Mouse (Mus musculus) midbrain, embryonic 12.5 days (tissue): ENCODE data around the gene Gm3252. TPM values are rescaled to one million over a fixed set of nuclear protein-coding genes. Genes with fewer than 3 reads are reported as not detected.
A peak's percentile ranks its signal among the peaks of the same experiment; 100 is the strongest.
"Not testable (repeated sequence)": the region's sequence is repeated elsewhere in the genome, so short reads cannot be mapped to it uniquely, and the experiment has no call there.

Source experiments
- ATAC-seq: fragments of 200-750 bp; cut with Nextera tagmentation; 2 replicates; pipeline ENCODE4 v1.8.0; 2017; ENCODE audit warnings: low read depth, moderate TSS enrichment, moderate library complexity; ENCODE audit not compliant: low FRiP score
- H3K27ac ChIP-seq: fragments of 300-500 bp; sonication (generic); replicated peaks from 2 replicates; pipeline ENCODE4 v1.5.1; 2016; ENCODE audit warnings: mild to moderate bottlenecking
- H3K27me3 ChIP-seq: fragments of 300-500 bp; sonication (generic); 2 replicates; pipeline ENCODE4 v1.6.1; 2016; ENCODE audit warnings: mild to moderate bottlenecking
- H3K36me3 ChIP-seq: fragments of 300-500 bp; sonication (generic); 2 replicates; pipeline ENCODE4 v1.6.1; 2016
- H3K4me1 ChIP-seq: fragments of 300-500 bp; sonication (generic); 2 replicates; pipeline ENCODE4 v1.6.1; 2016
- H3K4me2 ChIP-seq: fragments of 300-500 bp; sonication (generic); replicated peaks from 2 replicates; pipeline ENCODE4 v1.6.1; 2016; ENCODE audit warnings: mild to moderate bottlenecking, moderate library complexity
- H3K4me3 ChIP-seq: fragments of 300-500 bp; sonication (generic); 2 replicates; pipeline ENCODE4 v1.5.1; 2016; ENCODE audit warnings: mild to moderate bottlenecking
- H3K9ac ChIP-seq: fragments of 300-500 bp; sonication (generic); replicated peaks from 2 replicates; pipeline ENCODE4 v1.6.1; 2016; ENCODE audit warnings: mild to moderate bottlenecking, moderate library complexity
- H3K9me3 ChIP-seq: fragments of 300-500 bp; sonication (generic); 2 replicates; pipeline ENCODE4 v1.6.1; 2016; ENCODE audit warnings: mild to moderate bottlenecking
- WGBS: fragments of 180-500 bp; shearing (Covaris S2); methylation state at CpG from one replicate; pipeline ENCODE4 v1.1.7; 2016; 5-methylcytosine and 5-hydroxymethylcytosine counted together
- polyA plus RNA-seq: library from polyadenylated mRNA; unstranded; fragments of >200 nt; fragmentation: Nextera tagmentation; extraction: Ambion mirVana; gene quantifications from 2 replicates; pipeline ENCODE4 v1.2.1, GENCODE M21; 2016

Gm3252 gene
- polyA plus RNA-seq: 0.55 and 0.68 TPM in 2 replicates

DNA sequence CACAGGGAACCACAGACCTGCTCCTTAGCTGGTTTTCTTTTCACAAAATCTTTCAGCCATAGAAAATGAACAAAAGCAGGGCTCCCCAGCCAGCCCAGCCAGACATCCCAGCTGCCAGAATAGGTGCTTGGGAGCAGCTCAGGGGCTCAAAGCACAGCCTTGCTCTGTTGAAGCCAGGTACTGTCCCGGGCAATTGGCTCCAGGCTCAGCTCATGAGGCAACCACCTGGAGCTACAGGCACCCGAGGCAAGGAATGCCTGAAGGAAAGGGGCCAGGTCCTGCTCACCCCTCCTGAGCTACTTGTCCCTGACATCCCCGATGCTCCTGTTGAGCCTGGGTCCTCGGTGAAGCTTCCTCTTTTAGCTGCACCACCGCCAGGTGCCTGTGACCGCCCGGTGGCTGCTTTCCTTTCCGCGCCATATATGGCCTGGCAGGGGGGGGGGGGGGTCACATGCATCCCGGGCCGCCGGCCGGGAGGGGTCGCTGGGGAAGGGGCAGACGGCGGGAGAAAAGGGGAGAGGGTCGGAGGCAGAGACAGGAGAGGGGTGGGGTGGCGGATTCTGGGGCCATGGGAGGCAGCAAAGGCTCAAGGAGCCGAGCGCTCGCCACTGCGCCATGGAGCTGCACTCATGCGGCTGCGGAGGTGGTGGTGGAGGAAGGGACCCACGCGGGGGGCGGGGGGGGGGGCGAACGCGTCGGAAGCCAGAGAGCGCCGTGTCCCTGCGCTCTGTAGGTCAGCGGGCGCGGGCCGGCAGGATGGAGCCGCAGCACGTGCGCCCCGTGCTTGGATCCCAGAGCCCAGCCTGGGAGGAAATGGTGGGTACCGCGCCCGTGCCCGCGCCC is at the start of gene Gm3252:
TSS of gene Gm3252 (plus strand) at position 738 of the 843 bp plus-strand sequence.
- not testable (repeated sequence) for H3K9me3 ChIP-seq, H3K9ac ChIP-seq, H3K36me3 ChIP-seq, ATAC-seq, H3K27me3 ChIP-seq, H3K4me1 ChIP-seq, H3K27ac ChIP-seq
- Histone ChIP-seq H3K4me2 (peak within 1 kb of the TSS; percentile 46), H3K4me3 (peak within 1 kb of the TSS; percentile 34)
- WGBS: 6% methylated on average over 4 of the region's 47 CpGs

DNA sequence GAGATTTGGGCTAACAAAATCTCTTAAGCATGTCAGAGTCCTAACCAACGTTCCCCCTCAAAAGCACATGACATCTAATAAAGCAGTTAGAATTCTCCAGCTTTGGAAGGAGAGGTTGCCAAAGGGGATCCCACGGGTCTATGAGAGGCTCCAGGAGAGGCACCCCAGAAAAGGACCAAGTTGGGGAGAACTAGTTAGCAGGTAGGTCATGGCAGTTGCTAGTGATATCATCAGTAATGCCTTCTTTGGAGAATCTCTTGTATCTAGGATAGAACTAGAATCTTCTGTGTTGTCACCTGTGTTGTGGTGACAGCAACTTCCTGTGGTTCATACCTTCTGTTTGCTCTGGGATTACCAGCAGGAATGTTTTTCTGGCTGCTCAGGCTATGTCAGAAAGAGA is 17.6 kb upstream of the Gm3252 start, which contains the start of gene Gm7876:
TSS of gene Gm7876 (plus strand) at position 301 of the 400 bp plus-strand sequence.
- H3K4me1 ChIP-seq, H3K27me3 ChIP-seq, H3K36me3 ChIP-seq, H3K4me2 ChIP-seq, H3K9ac ChIP-seq, ATAC-seq, H3K27ac ChIP-seq, H3K4me3 ChIP-seq, H3K9me3 ChIP-seq: not testable (repeated sequence)
- 69% methylated on average over 1 of the region's 2 CpGs for WGBS

DNA sequence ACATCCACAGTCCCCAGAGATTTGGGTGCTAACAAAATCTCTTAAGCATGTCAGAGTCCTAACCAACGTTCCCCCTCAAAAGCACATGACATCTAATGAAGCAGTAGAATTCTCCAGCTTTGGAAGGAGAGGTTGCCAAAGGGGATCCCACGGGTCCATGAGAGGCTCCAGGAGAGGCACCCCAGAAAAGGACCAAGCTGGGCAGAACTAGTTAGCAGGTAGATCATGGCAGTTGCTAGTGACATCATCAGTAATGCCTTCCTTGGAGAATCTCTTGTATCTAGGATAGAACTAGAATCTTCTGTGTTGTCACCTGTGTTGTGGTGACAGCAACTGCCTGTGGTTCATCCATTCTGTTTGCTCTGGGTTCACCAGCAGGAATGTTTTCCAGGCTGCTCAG is 49.5 kb downstream of the Gm3252 start, which contains the start of gene Gm9602:
TSS of gene Gm9602 (plus strand) at position 301 of the 400 bp plus-strand sequence.
- H3K4me2 ChIP-seq, H3K36me3 ChIP-seq, H3K4me3 ChIP-seq, H3K27me3 ChIP-seq, ATAC-seq, H3K9me3 ChIP-seq, H3K4me1 ChIP-seq, H3K9ac ChIP-seq, H3K27ac ChIP-seq: not testable (repeated sequence)
- WGBS: 63% methylated on average over 1 of the region's 2 CpGs

Other genes with a start within 250 kb of the Gm3252 start
- not detected in 2 replicates for gene Gm3182, start 245.0 kb upstream of the Gm3252 start, polyA plus RNA-seq
- not detected in 2 replicates for gene Gm3047, start 171.4 kb upstream of the Gm3252 start, polyA plus RNA-seq
- gene Gm8159, start 94.4 kb upstream of the Gm3252 start, polyA plus RNA-seq: not detected in 2 replicates
- 0.22 TPM in 1 of 2 replicates, not detected in the other for gene Gm3239, start 62.6 kb upstream of the Gm3252 start, polyA plus RNA-seq
- not detected in 2 replicates for gene Gm7876, start 17.5 kb upstream of the Gm3252 start, polyA plus RNA-seq
- not detected in 2 replicates for gene Gm9602, start 49.6 kb downstream of the Gm3252 start, polyA plus RNA-seq
- not detected in 2 replicates for gene Gm3269, start 111.3 kb downstream of the Gm3252 start, polyA plus RNA-seq
- gene Gm3264, start 128.8 kb downstream of the Gm3252 start, polyA plus RNA-seq: 0.60 and 1.9 TPM in 2 replicates
- gene Gm3278, start 165.6 kb downstream of the Gm3252 start, polyA plus RNA-seq: not detected in 2 replicates